Mouse (Mus musculus): ENCODE measurements around the gene Nrip1.
A peak's percentile ranks its signal among the peaks of the same experiment; 100 is the strongest.
"Not testable (repeated sequence)": the region's sequence is repeated elsewhere in the genome, so short reads cannot be mapped to it uniquely, and the experiment has no call there.

Gene Nrip1

DNA sequence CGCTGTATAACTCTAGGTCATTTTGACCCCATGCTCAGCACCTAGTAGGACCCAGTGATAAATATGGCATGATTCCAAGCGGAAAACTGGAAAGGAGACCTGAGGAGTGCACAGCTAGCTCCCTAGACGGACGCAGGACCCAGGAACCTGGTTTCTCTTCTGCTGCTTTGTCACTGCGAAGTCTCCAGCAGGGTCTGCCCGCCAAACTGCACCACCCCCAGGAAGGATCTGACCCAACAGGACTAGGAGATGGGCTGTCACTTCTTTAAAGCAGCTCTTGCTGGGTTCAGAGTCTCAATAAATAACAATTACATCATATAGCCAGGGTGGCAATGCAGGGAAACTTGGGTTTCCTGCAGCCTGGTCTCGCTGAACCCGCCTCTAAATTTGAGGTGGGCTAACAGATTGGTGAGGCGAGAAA lies at the start of gene Nrip1:
Gene Nrip1 (minus strand): TSS at position 157 of the 421 bp plus-strand sequence.
- peak; percentile 70 for DNase-seq (ENCODE audit: low read depth)

DNA sequence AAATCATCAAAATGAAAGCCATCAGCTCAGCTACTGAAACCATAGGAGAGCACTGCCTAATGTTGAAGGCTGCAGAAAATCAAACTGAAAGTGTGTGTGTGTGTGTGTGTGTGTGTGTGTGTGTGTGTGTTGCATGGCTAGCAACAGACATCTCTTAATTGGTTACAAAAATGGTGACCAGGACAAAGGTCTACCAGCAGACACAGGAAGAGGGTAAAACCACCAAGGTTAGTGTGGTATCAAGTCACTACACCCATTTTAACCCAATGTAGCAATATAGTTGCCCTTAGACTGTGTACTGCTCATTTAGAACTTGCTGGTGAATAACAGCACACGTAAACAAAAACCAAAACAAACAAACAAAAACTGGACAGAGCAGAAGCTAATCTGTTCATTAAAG lies 48.9 kb upstream of the Nrip1 start:
- DNase-seq (ENCODE audit: low read depth) = no peak

DNA sequence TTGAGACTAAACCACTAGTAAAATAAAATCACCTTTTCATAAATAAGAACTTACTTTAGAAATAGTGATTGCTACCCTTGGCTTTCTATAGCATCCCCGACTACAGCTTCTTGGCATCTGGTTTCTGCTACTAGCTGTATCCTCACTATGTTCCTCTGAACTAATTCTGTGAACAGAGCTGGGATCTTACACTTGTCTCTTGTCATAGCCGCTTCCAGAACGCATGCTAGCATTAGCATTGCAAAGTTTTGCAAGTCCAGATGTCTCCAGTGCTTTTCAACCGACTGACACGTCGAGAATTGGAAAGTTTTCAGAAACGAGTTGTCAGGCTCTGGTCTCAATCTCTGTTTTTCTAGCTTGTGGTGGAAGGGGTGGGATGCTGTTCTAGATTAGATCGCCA lies 46.2 kb upstream of the Nrip1 start:
- DNase-seq (ENCODE audit: low read depth) = no peak

DNA sequence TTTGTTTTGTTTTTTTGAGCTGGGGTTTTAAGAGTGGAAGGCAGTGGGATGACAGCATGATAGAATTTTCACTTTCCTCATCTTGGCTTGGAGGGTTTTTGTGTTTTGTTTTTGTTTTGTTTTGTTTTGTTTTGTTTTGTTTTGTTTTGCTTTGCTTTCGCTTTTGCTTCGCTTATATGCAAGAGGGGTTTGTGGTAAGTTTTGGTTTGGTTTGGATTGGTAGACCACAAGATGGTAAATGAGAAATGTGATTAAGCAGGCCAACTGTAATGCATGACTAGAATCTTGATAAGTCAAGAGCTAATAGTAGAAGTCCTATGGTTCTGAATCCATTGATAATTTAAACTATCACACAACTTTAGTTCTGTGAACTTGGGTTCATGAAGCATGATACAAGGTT lies 42.9 kb upstream of the Nrip1 start:
- DNase-seq (ENCODE audit: low read depth) = peak; percentile 67

DNA sequence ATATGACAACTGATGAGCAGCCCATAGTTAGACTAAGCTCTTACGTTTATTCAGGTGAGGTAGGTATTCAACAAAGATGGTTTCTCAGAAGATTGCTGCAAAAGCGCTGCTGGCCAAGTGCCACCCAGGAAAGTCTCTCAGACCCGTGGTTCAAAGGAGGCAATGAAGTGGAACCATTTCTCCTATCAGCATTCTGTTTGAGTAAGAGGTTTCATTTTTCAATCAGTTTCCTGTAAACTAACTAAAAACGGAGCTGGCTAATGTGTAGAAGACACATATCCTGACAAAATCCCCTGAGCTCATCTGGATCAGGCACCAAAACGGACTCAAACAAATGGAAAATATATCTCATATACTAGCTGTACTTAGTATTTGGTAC lies 42.4 kb upstream of the Nrip1 start:
- DNase-seq (ENCODE audit: low read depth) = no peak

DNA sequence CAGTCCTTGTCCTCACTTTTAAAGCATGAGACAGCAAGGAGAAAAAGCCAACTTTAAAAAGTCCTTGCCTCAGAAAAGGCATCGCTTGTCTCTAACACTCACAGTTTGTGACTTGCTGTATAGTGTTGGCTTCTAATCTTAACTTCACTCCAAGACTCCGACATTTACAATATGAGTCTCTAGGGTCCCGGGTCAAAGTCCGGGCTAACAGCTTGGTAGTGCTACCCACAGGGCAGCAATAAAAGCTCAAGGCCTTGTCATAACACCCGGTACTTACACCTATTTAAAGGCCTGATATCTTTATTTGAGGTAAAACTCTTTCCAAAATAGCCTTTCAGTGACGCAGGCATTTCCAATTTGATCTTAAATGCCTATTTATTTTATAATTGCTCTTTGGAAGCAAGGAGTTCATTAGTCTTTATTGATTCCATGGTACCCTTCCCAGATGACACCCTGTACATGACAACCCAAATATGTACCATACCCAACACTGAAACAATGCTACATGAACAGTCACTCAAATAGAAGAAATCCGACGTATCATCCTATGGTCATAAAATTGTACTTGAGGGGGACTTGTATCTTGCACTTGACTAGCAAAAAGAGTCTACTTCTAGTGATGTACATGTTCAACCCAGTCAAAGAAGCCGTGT lies 41.9 kb upstream of the Nrip1 start:
- DNase-seq (ENCODE audit: low read depth) = no peak

DNA sequence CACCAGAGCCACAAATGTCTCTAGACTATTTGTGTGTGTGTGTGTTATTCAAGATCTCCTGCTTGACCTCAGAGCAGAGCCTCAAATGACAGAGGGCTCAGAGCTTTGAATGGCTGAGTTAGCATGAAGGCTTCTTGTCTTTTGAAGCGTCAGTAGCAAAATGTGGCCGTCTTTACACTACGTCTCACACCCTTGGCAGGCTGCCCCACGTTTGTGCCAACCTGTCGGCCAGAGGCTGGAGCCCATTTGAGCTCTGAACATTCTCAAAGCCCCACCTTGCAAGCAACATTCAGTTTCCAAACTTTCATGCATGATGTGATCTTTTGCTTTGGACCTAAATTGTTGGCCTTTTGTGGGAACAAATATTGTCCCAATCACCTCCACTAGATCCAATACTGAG lies 40.9 kb upstream of the Nrip1 start:
- no peak for DNase-seq (ENCODE audit: low read depth)

DNA sequence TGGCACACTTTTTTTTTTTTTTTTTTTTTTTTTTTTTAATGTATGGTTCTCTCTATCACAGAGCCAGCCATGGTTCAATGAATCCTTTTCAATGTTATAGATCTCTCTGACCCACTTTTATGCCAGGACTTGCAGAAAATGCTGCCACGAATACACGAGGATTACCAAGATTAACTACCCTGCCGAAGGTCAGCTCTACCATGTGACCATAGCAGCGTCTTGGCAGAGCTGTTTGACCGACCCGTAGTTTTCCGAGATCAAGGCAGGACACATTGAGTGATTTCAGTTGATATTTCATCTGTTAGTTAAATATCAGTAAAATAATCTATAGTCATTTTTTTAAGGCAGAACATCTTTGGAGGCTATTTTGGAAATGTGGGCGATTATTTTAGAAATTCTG lies 40.0 kb upstream of the Nrip1 start:
- DNase-seq (ENCODE audit: low read depth) = no peak

DNA sequence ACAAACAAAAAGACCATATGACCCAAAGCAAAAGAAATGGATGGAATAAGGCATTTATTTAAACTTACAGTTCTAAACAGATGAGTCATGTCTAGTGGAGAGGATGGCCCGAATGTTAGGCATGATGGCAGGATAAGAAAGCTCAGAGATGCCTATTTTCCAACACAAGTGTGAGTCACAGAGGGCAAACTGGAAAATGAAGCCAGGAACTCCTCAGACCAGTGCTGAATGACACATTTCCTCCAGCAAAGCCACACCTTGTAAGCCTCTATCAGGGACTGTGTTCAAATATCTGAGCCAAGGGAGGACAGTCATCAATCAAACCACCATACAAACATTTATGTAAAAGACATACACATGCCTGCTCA lies 35.7 kb upstream of the Nrip1 start:
- no peak for DNase-seq (ENCODE audit: low read depth)

DNA sequence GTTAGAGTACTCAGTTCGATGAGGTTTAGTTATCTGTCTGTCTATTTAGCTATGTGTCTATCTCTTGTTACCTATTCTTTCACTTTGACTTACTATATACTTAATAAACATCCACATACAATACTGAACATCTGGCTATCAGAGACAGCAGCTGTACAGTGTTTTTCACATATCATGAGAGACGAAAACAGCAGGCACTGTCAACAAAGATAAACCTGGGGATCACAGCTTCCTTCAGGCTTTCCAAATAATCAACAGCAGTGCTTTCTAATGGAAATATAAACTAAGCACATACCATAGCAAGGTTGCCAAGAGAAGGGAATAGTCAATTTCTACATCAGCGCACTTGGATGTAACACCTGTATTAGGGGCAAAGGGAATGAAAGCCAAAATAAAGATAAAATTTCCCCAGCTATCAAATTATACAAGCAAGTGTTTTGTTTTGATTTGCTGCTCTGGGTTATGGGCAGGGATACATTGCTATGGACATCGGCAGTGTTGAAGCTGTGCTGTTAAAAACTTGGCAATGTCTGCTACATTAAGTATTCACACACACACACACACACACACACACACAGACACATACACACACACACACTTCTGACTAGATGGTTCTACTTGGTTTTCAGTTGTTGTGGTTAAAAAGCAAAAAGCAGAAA lies 35.2 kb upstream of the Nrip1 start:
- no peak for DNase-seq (ENCODE audit: low read depth)

DNA sequence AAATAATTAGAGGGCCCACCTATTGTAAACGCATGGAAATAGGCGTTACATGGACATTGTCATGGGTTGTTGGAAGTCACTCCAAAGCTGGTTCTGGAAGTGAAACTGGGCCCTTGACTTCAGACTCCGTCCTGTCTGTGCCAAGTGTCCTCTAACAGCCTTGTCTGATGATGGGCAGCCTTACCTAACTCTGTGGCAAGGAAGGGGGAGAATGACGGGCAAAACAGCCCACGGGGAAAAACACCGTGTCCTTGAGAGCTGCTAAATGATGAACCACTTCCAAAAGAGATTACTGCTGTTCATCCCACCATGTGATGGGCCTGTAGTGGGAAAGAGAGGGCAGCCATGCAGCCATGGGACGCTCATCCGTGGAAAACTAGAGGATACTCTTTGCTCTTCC lies 34.6 kb upstream of the Nrip1 start:
- no peak for DNase-seq (ENCODE audit: low read depth)

DNA sequence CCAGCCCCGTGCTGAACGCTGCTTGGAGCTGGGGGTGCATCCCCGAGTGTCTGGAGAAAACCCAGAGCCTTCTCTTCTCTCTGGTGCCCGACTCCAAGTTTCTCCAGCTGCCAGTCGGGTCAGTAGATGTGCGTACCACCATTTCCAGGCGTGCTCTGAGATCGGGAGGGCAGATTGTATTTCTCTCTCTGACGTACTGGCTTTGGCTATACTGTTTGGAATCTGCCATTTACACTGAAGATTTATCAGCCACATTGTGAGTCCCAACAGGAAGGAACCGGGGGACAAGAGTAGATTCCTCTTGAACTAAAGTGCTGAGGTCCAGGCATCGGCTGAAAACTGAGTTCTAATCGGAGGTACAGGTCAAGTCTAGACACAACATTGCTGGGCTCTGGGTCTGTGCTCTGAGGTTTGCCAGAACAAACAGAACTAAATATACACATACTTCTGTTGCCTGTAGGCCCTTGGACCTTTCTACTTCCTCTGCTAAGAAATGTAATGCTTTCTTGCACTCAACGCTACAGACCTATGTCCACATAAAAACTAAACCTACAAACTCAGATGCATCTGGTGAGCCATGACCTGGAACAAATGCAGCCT lies 33.8 kb upstream of the Nrip1 start:
- no peak for DNase-seq (ENCODE audit: low read depth)

DNA sequence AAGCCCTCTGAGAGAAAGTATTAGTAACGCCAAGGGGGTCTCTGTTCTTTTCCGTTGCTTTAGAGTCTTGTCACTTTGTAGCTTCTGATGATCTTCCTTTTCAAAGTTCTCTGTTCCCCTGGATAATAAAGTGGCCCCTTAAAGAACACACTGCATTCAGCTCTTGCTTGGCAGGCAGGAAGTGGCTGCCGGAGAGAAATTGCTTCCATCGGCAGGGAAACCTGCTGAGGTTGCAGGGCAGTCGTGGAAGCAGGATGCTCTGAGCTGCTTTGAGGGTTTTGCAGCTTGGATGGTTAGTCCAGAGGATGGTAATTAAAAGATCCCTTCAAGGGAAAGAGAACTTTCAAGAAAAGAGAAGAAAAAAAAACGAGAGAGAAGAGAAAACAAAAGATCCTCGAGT lies 33.3 kb upstream of the Nrip1 start:
- DNase-seq (ENCODE audit: low read depth) = no peak

DNA sequence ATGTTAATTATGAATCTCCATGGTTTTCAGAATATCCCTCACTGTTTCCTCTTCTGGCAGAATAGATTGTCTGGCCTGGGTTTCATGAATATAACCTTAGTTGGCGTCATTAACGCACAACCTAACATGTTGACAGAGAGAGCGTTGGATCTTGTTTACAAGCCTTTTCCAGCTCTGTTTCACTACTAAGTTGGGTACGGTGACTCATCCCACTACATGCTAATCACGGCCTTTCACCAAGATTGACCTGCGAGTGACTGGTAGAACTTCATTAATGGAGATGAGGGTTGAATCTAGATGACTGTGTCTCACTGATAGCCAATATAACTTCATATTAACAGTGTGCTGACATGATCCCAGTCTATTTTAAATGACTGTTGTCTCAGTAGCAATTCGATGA lies 32.7 kb upstream of the Nrip1 start:
- no peak for DNase-seq (ENCODE audit: low read depth)

DNA sequence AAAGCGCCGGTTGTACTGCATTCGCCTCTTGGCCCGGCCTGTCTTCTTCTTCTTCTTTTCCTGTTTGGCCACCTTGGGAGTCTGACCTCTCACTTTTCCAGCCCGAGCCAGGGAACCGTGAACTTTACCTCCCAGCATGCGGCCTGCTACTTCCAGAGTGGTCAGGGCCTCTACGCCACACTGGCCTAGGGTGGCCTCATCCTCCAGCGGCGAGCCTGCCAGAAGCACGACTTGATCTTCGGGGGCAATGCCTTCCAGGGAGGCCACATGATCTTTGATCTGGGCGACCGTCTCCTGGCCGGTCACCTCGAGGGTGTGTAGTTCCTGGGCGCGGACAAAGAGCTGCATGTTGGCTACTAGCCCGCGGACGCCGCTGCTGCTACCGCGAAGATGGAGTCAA lies 29.7 kb upstream of the Nrip1 start:
- DNase-seq (ENCODE audit: low read depth) = not testable (repeated sequence)

DNA sequence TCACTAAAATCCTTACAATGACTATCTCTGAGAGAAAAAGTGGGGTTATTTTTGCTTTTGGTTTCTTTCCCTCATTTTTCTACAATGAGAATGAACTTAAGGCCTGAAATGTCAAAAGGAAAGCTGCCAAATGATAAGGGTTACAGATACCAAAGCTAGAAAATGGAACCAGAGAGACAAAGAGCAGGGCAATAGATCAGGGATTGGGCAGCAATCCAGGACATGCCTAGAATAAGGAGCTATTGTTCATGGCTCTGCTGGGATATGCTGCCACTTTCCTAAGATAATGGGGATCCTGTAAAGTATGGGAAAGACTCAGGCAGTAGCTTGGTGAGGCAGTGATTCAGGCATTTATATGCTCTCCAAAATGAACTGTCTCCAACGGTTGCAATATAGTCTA lies 22.9 kb upstream of the Nrip1 start:
- no peak for DNase-seq (ENCODE audit: low read depth)

DNA sequence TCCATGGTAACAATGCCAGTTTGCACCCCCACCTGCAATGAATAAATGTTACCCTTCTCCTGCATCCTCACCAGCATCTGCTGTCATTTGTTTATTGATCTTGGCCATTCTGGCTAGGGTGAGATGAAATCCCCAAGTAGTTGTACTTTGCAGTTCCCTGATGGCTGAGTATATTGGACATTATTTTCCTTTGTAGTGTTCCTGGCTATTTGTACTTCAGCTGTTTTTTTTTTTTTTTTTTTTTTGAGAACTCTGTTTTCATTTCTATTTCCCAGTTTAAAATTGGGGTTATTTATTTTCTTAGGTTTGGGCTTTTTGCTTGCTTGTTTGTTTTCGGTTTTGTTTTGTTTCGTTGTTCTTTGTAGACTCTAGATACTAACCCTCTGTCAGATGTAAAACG lies 19.6 kb upstream of the Nrip1 start:
- DNase-seq (ENCODE audit: low read depth) = no peak

DNA sequence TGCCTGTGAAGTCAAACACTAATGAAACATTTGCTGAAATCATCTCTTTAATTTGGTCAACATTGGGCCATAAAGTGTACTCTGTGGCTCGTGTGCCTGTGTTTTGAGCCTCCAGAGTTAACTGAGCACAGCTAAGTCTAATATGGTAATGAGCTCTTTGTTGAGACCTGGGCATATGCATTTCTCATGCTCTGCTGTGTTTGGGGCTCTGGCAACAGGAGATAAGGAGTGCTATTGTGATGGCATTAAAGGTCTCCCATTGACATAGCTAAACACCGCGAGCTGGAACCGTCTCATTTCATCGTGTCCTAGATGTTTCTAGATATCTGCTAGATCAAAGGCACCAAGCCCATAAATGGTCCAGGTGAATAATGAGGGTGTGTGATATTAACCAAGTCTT lies 12.9 kb upstream of the Nrip1 start:
- no peak for DNase-seq (ENCODE audit: low read depth)

DNA sequence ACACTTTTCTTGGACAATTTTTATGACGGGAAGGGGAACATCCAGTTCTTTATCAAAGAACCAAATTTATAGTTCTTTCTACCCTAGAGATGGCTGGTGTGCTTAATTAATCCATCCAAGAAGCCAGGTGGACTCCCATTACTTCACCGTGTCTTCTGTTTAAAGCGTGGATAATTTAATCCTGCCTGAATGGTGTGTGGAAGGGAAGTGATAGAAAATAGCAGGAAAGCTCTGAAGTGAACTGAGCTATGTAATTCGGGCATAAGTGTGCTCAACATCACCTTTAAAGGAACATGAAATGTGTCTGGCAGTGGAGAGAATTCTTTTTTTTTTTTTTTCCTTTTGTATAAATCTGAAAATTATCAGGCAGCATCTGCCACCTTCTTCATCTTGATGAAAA lies 12.4 kb upstream of the Nrip1 start:
- no peak for DNase-seq (ENCODE audit: low read depth)

DNA sequence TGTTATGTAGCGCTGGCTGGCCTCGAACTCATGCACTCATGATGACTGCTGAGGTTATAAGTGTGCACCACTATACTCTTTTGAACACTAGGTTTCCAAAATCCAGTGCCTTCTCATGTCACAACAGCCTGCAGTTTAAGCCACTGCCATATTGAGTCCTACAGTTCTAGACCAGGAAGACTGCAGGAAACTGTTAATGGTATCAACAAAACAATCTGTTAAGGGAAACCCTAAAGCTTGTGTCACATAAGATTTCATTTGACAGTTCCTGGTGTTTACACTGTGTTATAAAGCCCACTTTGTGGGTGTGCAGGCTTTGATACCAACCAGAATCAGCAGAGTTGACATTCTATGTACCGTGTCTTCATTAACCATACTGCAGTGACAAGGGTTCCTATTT lies 3.6 kb upstream of the Nrip1 start:
- DNase-seq (ENCODE audit: low read depth) = no peak

DNA sequence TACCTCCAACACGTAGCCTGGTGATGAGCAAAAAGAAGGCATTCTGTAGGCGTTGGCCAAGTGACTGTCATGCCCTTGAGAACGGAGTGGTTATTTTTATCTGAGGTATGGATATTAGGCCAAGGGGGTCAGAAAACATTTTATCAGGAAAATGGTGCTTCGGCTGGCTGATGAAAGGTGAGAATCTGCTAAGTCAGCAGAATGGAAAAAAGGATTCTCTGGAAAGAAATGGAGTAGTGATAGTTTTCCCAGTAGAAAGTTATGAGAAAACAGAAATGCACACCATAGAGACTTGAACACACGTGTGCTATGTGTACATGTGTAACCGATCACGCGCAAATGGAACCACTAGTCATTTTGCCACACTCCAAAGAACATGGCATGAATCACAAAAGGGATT lies 3.0 kb upstream of the Nrip1 start:
- no peak for DNase-seq (ENCODE audit: low read depth)

DNA sequence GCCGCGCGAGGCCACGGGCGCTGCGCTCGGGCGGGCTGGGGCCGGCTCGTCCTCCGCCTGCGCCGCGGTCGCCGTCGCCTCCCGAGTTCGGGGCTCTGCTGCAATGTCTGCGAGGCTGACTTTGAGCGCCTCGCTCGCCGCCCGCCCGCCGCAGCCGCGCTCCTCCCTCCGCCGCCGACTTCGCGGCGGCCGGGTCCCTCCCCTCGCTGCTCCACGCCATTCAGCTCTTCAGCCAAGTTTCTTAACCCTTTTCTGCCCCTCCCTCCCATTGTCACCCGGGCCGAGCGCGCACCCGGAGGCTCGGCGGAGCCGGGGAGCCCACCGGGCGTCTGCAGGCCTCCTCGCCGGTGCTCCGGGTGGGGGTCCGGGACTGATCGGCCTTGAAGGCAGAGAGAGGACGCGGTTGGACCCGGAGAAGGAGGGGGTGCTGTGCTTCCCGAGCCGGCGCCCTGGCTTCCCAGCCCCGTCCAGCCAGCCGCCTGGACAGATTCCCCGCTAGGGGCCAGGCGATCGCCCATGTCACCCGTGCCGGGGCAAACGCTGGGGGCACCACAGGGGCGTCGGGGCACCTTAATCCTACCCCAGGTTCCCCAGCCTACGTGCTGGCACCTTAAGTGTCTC lies 576 bp downstream of the Nrip1 start:
- DNase-seq (ENCODE audit: low read depth) = peak; percentile 90
